Mouse (Mus musculus) ES-E14 (cell line): ENCODE measurements around the gene Lamp5.

Source experiments
- CHD2 ChIP-seq: IDR thresholded peaks from 2 replicates; pipeline ENCODE4 v1.6.1; 2014; ENCODE audit warnings: mild to moderate bottlenecking, low read depth, low read length, inconsistent platforms
- HCFC1 ChIP-seq: IDR thresholded peaks from 2 replicates; pipeline ENCODE4 v1.6.1; 2012; ENCODE audit warnings: low read length, inconsistent platforms, borderline replicate concordance; ENCODE audit not compliant: insufficient read depth
- MAFK ChIP-seq: IDR thresholded peaks from 2 replicates; pipeline ENCODE4 v1.6.1; 2014; ENCODE audit warnings: mild to moderate bottlenecking, low read depth, low read length, inconsistent platforms; ENCODE audit not compliant: insufficient read depth
- ZNF384 ChIP-seq: IDR thresholded peaks from 2 replicates; pipeline ENCODE4 v1.6.1; 2012; ENCODE audit warnings: low read depth, low read length, inconsistent platforms

GRCm38 (mm10) chr2:136012759-136013158, 39.3 kb upstream of the Lamp5 start:
- TF ChIP-seq MAFK (no peak), ZNF384 (no peak), HCFC1 (no peak), CHD2 (no peak)
